Mouse (Mus musculus) kidney, adult 9 months (tissue): ENCODE data around the gene Cox4i1.

Experiments
- DNase-seq: peaks from one replicate; pipeline ENCODE4 v3.0.0; 2022

Gene Cox4i1

DNA sequence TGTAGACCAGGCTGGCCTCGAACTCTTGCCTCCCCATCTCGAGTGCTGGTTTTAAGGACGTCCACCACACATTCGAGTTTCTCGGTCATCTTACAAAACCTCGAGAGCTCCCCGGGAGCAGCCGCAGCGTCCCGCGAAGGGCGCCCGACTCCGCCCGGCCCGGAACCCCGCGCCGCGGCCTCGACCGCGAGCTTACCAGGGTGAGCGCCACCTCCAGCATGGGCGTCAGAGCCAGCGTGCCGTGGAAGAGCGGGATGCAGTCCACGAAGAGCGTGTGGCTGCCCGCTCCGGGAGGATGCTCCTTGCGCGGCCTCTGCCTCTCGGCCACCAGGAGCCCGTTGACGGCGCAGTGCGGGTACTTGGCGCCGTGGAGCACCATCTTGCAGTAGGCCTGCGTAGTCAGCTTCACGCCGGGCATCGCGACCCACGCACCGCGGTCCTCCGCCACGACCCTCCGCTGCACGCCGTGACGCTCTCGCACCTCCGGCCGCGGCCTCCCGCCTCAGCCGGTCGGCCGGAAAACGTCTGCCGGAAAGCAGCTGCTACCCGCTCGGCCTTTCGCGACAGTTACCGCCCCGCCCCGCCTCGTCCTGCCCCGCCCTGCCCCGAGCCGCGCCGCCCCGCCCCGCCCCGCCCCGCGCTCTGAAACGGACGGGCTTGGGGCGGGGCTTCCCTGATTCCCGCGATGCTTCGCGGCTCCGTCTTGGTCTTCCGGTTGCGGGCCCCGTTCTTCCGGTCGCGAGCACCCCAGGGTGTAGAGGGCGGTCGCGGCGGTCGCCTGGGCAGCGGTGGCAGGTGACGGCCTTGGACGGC lies at the start of gene Cox4i1, which contains the start of gene Gm27021:
TSS of gene Cox4i1 (plus strand) at position 662 of the 813 bp plus-strand sequence.
TSS of gene Gm27021 (minus strand) at position 519 of the 813 bp plus-strand sequence.
- DNase-seq, result peak; percentile 92

DNA sequence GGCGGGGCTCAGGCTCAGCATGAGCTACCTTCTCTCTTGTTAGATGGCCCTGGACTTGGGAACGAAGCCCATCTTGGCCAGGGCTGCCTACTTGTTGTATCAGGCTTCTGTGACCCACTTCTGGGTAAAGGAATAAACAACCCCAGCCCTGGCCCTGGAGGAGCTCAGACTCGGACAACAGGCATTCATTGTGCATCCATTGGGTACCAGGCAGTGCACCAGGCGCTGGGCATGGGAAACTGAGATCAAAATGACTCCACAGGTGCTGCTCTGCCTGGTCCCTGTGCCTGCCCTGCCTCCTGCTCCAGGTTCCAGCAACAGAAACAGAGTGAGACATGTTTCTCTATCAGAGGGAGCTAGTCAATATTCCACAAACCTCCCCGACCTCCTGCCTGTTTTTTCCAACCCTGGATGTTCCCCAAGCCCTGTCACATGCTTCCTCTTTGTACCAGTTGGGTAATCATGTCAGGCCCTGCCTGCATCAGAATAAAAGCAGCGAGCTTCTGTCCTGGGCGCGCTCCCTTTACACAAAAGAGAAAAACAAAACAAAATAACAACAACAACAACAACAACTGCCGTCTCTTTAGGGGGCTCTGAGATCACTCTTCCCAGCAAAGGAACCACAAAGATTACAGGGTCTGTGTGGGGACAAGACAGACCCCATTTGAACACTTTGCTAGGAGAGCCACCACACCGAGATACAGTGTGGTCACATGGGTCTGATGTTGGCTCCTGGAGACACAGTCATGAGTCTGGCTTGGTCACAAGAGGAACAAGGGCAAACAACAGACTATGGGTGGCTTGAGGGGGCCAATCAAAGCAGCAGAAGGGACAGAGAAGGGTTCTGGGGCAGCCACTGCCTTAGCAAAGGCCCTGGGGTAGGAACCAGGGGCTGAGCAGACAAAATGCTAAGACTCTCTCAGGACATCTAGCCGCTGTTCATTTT lies 48.5 kb upstream of the Cox4i1 start:
- DNase-seq, result no peak

GRCm38 (mm10) chr8:120620441-120620840 lies 47.6 kb upstream of the Cox4i1 start:
- DNase-seq, result no peak

DNA sequence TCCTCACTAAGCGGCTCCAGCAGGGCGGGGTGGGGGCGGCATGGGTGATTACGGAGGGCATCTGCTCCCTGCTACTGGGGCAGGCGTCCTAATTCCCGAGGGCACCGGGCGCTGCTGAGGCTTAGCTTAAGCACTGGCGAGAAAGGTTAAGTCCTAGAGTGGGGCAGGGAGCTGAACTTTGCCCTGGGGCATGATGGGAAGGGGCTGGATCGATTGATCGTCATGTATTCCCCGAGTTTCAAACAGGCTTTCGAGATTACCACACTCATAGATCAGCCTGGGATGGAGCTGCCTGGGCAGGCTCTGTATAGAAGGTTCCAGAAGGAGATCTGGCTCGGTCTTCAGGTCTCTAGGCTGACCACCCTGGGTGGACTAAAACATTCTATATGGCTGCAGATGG lies 45.9 kb upstream of the Cox4i1 start:
- no peak for DNase-seq

- DNase-seq, result no peak
Observed at GRCm38 (mm10) chr8:120623608-120624007, 44.4 kb upstream of the Cox4i1 start.

GRCm38 (mm10) chr8:120626461-120626860 lies 41.6 kb upstream of the Cox4i1 start:
- no peak for DNase-seq

DNA sequence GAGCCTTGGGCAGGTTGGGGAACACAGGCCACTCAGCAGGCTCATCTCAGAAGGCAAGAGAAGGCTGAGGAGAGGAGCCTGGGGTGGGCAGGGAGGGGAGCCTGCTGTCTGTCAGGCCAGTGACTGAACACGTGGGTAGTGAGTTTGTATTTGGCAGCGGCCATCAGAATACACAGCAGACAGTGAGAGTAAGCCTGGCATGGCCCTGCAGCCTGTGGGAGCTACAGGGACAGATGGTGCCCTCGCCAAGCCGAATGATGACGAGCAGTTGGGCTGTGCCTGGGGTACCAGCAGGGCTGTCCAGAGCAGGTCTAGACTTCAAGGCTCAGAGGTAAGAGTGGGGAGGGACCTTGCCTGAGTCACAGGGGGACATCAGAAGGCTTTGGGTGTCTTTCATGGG lies 40.7 kb upstream of the Cox4i1 start:
- DNase-seq, result no peak

GRCm38 (mm10) chr8:120630031-120630430 lies 38.0 kb upstream of the Cox4i1 start:
- DNase-seq, result no peak

GRCm38 (mm10) chr8:120630848-120631247 lies 37.2 kb upstream of the Cox4i1 start:
- DNase-seq, result no peak

DNA sequence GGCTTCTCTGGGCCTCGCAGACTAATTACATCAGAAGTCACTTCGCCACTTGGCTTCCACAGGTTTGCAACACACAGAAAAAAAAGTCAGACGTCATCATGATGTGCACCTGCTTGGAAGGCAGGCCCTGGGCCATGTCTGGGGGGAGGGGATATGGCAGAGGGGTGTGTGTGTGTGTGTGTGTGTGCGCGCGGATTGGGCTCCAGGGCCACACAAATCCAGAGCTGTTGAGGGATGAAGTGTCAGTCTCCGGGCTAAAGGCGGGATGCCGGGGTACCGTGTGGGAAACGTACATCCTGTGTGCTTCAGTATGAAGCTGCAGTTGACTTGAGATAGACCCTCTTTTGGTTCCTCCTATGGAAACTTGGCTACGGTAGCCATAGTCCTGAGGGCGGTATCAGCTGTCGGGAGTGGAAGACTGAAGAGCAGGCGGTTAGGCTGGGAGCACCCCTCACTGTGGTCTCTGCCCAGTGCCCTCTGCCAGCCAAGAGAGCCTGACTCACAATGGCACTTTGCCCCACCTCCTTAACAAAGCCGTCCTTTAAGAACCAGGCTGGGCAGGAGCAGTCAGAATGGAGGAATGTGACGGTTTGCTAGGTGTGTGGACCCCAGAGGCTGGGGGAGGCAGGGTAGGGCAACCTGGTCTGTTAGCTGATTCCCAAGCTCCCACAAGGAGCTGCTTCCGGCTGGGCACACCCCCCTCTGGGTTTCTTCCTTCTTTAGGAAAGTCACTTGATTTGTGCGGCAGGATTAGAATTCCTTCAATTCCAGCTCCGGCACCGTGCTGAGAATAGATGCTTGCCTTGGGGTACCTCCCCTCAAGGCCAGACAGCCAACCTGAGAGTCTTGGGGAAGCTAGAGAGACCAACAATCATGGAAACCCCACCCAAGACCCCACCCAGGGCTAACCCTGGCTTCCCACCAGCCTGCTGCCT lies 36.3 kb upstream of the Cox4i1 start:
- no peak for DNase-seq

DNA sequence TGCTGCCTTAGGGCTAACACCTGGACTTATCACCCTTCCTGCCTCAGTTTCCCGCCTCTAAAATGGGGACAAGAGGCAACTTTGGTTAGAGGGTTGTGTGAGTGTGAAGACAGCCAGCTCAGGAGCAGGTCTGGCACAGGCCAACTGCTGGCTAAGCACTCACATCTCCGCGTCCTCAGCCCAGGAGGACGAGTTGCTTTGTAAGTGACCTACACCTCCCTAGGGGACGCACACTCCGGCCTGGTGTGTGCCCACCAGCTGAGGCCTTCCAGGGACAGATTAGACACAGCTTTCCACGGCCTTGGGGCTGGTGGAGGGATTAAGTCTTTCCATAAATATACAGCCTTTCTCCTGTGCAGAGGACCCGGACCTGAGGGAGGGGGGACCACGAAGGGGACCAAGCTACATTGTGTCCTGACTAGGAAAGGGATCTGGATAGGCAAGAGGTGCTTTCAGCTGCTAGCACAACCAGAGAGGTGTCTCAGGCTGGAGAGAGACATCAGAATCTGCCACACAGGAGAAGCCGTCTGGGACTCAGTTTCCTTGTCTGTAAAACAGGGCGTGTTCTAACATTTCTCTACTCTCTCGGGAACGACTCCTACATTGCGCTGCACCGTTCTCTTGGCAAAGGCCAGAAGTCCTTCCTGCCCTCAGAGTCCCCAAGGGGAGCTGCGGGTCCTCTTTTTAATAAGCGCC lies 34.9 kb upstream of the Cox4i1 start:
- no peak for DNase-seq

DNA sequence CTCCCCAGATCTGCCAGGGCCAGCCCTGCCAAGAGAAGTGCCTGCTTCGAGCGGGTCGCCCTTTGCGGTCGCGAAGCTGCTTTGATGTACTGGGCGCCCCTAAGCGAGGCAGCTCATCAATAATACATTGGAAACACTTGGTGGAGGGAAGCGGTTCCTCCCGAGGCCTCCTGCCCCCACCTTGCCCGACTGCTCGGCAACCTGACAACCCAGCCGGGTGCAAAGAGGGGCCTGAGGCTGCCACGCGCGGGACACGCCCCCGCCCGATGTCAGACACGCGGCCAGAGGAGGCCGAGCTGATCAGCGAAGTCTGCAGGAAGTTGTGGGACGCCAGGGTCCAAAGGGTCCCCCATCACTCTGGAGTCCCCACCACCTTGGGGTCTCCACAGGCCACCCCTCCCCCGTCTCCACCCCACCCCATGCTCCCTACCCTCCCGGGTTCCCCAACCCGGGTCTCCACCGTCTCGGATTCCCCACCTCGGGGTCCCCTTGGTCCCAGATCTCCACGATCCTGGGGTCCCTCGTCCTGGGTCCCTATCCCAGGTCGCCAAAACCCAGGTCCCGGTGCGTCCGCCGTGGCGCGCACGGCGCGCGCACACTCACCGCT lies 34.3 kb upstream of the Cox4i1 start:
- no peak for DNase-seq

GRCm38 (mm10) chr8:120634329-120634839 lies 33.6 kb upstream of the Cox4i1 start:
- peak; percentile 79 for DNase-seq

- DNase-seq, result no peak
Observed at GRCm38 (mm10) chr8:120641245-120641644, 26.8 kb upstream of the Cox4i1 start.

- no peak for DNase-seq
Observed at GRCm38 (mm10) chr8:120642031-120642662, 25.9 kb upstream of the Cox4i1 start.

DNA sequence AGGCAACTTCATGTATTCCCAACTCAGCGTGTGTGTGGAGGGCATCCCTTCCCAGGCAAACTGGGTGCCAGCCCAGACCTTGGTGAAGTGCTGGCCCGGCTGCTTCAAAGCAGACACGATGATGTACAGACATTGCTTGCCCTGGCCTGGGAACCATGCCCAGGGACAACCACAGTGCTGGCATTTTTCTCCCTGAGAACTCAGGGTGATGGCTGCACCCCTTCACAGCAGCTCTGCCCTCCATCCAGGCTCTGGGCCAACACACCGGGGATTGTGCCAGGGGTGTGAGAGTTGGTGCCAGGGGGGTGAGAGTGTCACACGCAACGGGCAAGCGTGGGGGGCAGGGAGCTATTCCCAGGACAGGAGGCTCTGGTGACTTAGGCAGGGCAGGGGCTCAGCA lies 23.4 kb upstream of the Cox4i1 start:
- DNase-seq, result no peak

DNA sequence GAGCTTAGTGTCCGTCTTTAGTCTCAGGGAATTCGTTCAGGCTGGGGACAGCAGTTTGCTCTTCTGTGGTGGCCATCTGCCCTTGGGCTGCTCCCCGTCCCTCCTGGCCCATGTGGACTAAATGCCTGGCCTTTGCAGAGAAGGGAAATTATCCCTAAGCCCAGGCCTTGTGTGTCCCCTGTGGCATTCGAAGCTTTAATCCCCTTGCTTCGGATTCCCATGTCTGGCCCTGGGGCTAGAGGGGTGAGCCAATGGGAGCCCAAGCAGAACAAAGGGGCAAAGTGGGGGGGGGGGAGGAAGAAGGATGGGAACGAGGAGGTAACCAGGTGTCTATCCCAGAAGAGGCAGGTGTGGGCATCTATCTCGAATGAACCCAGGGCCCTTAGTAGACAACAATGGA lies 20.5 kb upstream of the Cox4i1 start, which contains the start of gene 1190005I06Rik:
TSS of gene 1190005I06Rik (minus strand) at position 101 of the 400 bp plus-strand sequence.
- DNase-seq, result no peak

DNA sequence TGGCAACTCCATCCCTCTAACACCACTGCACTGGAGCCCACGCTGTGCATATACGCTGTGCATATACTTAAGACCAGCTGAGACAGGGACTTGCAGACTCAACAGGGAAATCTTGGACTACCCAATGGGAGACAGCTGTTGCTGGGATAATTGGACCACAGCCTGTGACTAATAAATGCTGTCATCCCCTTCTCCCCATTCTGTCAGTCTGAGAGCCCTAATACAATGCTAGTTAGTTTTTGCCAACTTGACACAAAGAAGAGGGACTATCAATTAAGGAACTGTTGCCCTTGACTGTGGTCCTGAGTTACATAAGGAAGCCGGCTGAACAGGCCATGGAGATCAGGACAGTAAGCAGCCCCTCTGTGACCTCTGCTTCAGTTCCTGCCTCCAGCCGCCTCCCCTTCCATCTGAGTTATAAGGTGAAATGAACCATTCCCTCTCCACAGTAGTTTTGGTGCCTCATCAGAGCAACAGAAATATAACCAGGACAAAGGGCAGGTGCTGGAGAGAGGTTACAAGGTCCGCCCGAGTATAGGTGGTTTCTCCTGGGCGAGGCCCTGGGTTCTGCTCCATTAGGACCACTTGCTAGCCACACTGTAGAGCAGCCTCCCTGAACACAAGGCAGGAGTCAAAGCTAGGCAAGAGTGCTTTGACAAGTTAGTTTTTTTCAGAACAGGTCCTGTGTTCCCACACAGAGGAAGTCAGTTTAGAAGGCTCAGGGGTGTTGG lies 11.5 kb upstream of the Cox4i1 start:
- DNase-seq, result no peak

- DNase-seq, result no peak
Observed at GRCm38 (mm10) chr8:120657415-120657814, 10.6 kb upstream of the Cox4i1 start.

GRCm38 (mm10) chr8:120664566-120664965 lies 3.5 kb upstream of the Cox4i1 start:
- DNase-seq, result no peak
